Mouse (Mus musculus) intestine, postnatal 0 days (tissue): ENCODE measurements around the gene Ampd3. TPM values are rescaled to one million over a fixed set of nuclear protein-coding genes. Genes with fewer than 3 reads are reported as not detected.
A peak's percentile ranks its signal among the peaks of the same experiment; 100 is the strongest.

Experiments
- ATAC-seq: fragments of 200-750 bp; cut with Nextera tagmentation; 2 replicates; pipeline ENCODE4 v1.8.0; 2017; ENCODE audit warnings: mild to moderate bottlenecking, moderate TSS enrichment, moderate library complexity
- H3K27ac ChIP-seq: fragments of 300-500 bp; sonication (generic); 2 replicates; pipeline ENCODE4 v1.5.1; 2014; ENCODE audit warnings: mild to moderate bottlenecking, low read depth, low read length, moderate library complexity
- H3K27me3 ChIP-seq: fragments of 300-500 bp; sonication (generic); replicated peaks from 2 replicates; pipeline ENCODE4 v1.6.1; 2014; ENCODE audit warnings: low read length, mixed read lengths; ENCODE audit not compliant: control insufficient read depth, insufficient read depth
- H3K36me3 ChIP-seq: fragments of 300-500 bp; sonication (generic); 2 replicates; pipeline ENCODE4 v1.6.1; 2014; ENCODE audit warnings: mild to moderate bottlenecking, moderate library complexity; ENCODE audit not compliant: control insufficient read depth, insufficient read depth
- H3K4me1 ChIP-seq: fragments of 300-500 bp; sonication (generic); replicated peaks from 2 replicates; pipeline ENCODE4 v1.6.1; 2014; ENCODE audit warnings: antibody characterized with exemption, low read length, mixed read lengths; ENCODE audit not compliant: control insufficient read depth, insufficient read depth
- H3K4me2 ChIP-seq: fragments of 300-500 bp; sonication (generic); replicated peaks from 2 replicates; pipeline ENCODE4 v1.6.1; 2014; ENCODE audit warnings: low read depth, mild to moderate bottlenecking, moderate library complexity
- H3K4me3 ChIP-seq: fragments of 300-500 bp; sonication (generic); 2 replicates; pipeline ENCODE4 v1.5.1; 2014; ENCODE audit warnings: low read depth, low read length
- H3K9ac ChIP-seq: fragments of 300-500 bp; sonication (generic); 2 replicates; pipeline ENCODE4 v1.6.1; 2014; ENCODE audit warnings: mild to moderate bottlenecking, low read depth, low read length
- H3K9me3 ChIP-seq: fragments of 300-500 bp; sonication (generic); 2 replicates; pipeline ENCODE4 v1.6.1; 2016; ENCODE audit warnings: mixed run types; ENCODE audit not compliant: control insufficient read depth
- CTCF ChIP-seq: sonication (generic); IDR thresholded peaks from 2 replicates; pipeline ENCODE4 v1.5.1; 2016; ENCODE audit warnings: low read depth, mild to moderate bottlenecking, control low read depth, antibody characterized with exemption, moderate library complexity
- WGBS: fragments of 180-500 bp; shearing (Covaris S2); extraction: QIAGEN DNeasy Blood & Tissue Kit; methylation state at CpG from one replicate; pipeline ENCODE4 v1.1.7; 2014; 5-methylcytosine and 5-hydroxymethylcytosine counted together
- polyA plus RNA-seq: library from polyadenylated mRNA; unstranded; fragments of >200 nt; fragmentation: Nextera tagmentation; extraction: Ambion mirVana; gene quantifications from 2 replicates; pipeline ENCODE4 v1.2.1, GENCODE M21; 2015

Ampd3 gene
- polyA plus RNA-seq, 1 experiment from 2014 or later: 7.4 TPM

- WGBS: 68% methylated on average over 1 of the region's 1 CpGs
- Histone ChIP-seq H3K4me3 (no peak overlapping the region), H3K9me3 (no peaks in the 10 kb centered on the region), H3K27me3 (no peaks in the 10 kb centered on the region), H3K4me1 (no peaks in the 10 kb centered on the region), H3K36me3 (no peaks in the 10 kb centered on the region), H3K9ac (no peak overlapping the region), H3K27ac (no peak overlapping the region), H3K4me2 (no peak overlapping the region)
- ATAC-seq: no peak
- TF ChIP-seq CTCF: no peak
Measured at GRCm38 (mm10) chr7:110848371-110848770, 80.4 kb downstream of the Ampd3 start.

DNA sequence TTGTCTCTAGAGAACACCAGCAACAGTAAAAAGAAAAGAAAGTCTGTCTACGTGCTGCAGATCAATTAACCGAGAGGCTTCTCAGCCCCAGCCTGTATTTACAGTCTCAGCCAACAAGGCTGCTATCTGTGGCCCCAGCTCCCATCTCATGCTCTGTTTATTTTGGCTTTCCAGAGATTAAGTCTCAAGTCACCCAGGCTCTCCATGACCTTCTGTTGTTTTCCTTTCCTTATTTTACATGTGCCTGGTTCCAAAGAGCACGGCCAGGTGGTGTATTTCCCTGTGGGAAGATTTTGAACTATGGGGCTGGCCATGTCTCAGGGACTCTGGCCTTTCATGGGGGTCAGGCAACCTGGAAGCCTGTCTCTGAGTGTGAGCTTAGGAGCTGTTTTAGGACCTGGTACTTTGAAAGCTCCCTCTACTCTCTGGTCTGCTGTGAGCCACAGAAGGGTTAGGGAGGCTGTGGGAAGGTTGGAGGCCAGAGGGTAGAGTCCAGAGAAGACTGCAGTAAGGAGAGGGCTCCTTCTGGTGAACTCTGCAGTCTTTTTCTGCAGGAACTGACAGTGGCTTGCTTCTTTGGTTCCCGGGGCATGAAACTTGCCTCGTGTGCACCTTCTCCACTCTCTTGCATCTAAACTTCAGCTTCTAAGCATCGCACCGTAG, 83.7 kb downstream of the Ampd3 start:
- Histone ChIP-seq H3K9ac (no peak overlapping the region), H3K4me2 (no peak overlapping the region), H3K27me3 (no peaks in the 10 kb centered on the region), H3K4me3 (no peak overlapping the region), H3K27ac (peak overlapping the region; percentile 69), H3K4me1 (no peaks in the 10 kb centered on the region), H3K36me3 (no peaks in the 10 kb centered on the region), H3K9me3 (no peaks in the 10 kb centered on the region)
- TF ChIP-seq CTCF: no peak
- 47% methylated on average over 7 of the region's 7 CpGs for WGBS
- ATAC-seq: peak; percentile 57

GRCm38 (mm10) chr7:110853611-110854010, 85.6 kb downstream of the Ampd3 start:
- Histone ChIP-seq H3K27ac (no peak overlapping the region), H3K27me3 (no peaks in the 10 kb centered on the region), H3K9ac (no peak overlapping the region), H3K9me3 (no peaks in the 10 kb centered on the region), H3K4me3 (no peak overlapping the region), H3K4me1 (no peaks in the 10 kb centered on the region), H3K4me2 (no peak overlapping the region), H3K36me3 (no peaks in the 10 kb centered on the region)
- no peak for ATAC-seq
- 46% methylated on average over 10 of the region's 10 CpGs for WGBS
- TF ChIP-seq CTCF: no peak

DNA sequence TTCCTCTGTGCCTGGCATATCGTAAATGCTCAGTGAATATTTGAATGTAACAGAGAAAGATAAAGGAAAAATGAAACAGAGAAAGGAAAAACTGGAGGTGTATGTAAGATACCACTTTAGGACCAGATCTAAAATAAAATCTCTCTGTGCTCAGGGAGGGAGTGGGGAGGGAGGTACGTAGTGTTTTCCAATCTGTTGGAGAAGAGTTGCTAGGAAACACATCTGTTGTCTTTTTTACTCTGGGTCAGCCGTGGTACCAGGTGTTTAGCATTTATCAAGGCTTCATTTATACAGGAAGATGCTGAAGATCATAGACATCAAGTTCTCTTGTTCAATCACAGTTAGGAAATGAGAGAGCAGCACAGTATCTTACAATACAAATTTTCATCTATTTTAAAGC, 86.5 kb downstream of the Ampd3 start:
- 43% methylated on average over 3 of the region's 3 CpGs for WGBS
- no peaks in the 10 kb centered on the region for H3K9me3 ChIP-seq
- no peak for ATAC-seq

DNA sequence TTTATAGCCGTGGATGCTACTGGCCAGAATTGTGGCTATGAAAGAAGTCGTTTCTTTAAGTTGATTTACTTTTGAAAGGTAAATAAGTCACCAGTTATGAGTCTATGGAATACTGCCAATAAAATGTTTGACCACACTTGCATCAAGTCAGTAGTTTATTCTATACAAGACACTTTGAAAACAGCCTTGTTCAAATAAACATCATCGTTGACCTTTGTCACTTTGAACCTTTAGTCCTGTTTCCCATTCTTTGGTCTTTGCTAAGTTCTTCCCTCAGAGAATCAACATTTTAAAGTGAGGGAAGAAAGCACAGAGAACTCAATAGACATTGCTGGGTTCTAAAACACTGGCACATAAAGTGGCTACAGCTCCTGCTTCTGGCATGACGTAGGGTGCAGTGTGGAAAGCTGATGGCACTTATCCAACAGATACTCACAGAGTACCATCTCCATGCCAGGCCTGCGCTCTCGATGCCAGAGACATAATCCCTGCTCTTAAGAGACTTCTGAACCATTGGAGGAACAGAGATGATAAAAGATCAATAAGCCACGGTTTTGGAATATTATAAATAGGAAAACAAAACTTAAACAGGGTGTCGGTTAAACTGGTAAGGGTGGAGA, 87.0 kb downstream of the Ampd3 start:
- Histone ChIP-seq H3K4me1 (peaks cover 10% of the 10 kb centered on the region), H3K36me3 (no peaks in the 10 kb centered on the region), H3K4me3 (no peak overlapping the region), H3K27me3 (no peaks in the 10 kb centered on the region), H3K27ac (no peak overlapping the region), H3K9ac (no peak overlapping the region), H3K4me2 (no peak overlapping the region), H3K9me3 (no peaks in the 10 kb centered on the region)
- 54% methylated on average over 8 of the region's 8 CpGs for WGBS
- no peak for TF ChIP-seq CTCF
- no peak for ATAC-seq

More for the DNA sequence above, 86.5 kb downstream of the Ampd3 start:
- no peaks in the 10 kb centered on the region for H3K36me3 ChIP-seq
- H3K4me3 ChIP-seq: no peak overlapping the region
- no peaks in the 10 kb centered on the region for H3K27me3 ChIP-seq
- no peak overlapping the region for H3K4me2 ChIP-seq
- H3K27ac ChIP-seq: no peak overlapping the region
- no peak for TF ChIP-seq CTCF
- peaks cover 5% of the 10 kb centered on the region for H3K4me1 ChIP-seq
- no peak overlapping the region for H3K9ac ChIP-seq

GRCm38 (mm10) chr7:110855604-110856003, 87.6 kb downstream of the Ampd3 start:
- no peaks in the 10 kb centered on the region for H3K27me3 ChIP-seq
- peaks cover 13% of the 10 kb centered on the region for H3K4me1 ChIP-seq
- H3K9ac ChIP-seq: no peak overlapping the region
- no peak overlapping the region for H3K27ac ChIP-seq
- no peak overlapping the region for H3K4me3 ChIP-seq
- H3K4me2 ChIP-seq: no peak overlapping the region
- no peaks in the 10 kb centered on the region for H3K9me3 ChIP-seq
- no peak for TF ChIP-seq CTCF
- 73% methylated on average over 1 of the region's 1 CpGs for WGBS
- no peak for ATAC-seq
- no peaks in the 10 kb centered on the region for H3K36me3 ChIP-seq
